Mouse (Mus musculus): ENCODE data around the gene Wdr81.

The Wdr81 gene

GRCm38 (mm10) chr11:75438194-75438593, 16.3 kb downstream of the Wdr81 start:
- no peak for DNase-seq (ENCODE audit: low spot score)

GRCm38 (mm10) chr11:75434138-75434537, 20.4 kb downstream of the Wdr81 start:
- DNase-seq (ENCODE audit: low spot score) = no peak

- DNase-seq (ENCODE audit: low spot score) = no peak
Observed at GRCm38 (mm10) chr11:75431307-75431706, 23.2 kb downstream of the Wdr81 start.

DNA sequence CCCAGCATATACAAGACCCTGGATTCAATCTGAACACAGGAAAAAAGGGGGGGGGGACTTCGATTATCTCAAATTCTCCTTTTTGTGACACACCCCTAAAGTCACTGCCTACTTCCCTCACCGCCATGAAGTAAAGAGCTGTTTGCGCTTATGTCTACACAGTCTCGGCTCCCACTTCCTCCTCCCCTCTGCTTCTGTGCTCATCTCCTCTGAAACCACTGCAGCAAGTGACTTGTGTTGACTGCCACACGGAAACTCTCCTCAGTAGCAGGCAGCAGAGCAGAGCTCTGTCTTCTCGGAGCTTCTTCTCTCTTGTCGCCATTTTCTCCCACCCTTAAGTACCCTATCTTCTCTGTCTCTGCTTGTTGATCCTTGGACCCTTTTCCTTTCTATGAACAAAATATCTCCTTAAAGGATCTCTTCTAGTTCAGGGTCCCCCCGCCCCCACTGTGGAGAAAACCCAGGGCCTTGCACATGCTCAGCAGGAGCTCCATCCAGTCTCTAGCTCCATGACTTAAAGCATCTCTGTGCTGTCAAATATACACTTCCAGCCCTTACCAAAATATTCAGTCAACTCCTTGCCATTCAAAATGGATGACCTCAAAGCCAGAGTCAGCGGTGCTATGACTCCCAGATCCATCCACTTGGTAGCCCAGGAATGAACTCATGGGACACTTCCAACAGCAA, 25.4 kb downstream of the Wdr81 start:
- no peak for DNase-seq (ENCODE audit: low spot score)

GRCm38 (mm10) chr11:75424459-75424858, 30.1 kb downstream of the Wdr81 start:
- no peak for DNase-seq (ENCODE audit: low spot score)

DNA sequence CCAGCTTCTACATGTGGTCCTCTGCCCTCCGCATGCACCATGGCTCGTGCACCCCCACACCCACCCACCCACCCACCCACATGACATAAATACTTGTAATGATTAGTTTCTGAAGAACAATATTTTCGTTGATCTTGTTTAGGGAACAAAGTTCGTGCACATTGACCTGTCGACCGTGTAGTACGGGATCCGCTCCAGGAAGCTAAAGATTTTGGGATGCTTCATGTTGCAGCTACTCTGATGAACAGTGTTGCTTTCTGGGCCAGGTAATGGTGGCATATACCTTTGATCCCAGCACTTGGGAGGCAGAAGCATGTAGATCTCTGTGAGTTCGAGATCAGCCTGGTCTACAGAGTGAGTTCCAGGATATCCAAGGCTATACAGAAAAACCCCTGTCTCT, 30.5 kb downstream of the Wdr81 start:
- DNase-seq (ENCODE audit: low spot score) = no peak

DNA sequence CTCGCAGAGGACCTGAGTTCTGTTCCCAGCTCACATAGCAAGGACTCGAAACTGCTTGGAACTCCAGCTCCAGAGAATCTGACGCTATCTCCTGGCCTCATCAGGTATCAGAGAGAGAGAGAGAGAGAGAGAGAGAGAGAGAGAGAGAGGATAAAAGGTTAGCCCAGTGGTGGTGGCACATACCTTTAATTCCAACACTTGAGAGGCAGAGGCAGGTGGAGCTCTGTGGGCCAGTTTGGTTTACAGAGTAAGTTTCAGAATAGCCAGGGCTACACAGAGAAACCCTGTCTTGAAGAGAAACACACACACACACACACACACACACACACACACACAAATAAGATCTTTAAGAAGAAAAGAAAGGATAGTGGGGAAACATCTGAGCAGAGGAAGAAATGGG, 31.4 kb downstream of the Wdr81 start:
- DNase-seq (ENCODE audit: low spot score) = no peak

DNA sequence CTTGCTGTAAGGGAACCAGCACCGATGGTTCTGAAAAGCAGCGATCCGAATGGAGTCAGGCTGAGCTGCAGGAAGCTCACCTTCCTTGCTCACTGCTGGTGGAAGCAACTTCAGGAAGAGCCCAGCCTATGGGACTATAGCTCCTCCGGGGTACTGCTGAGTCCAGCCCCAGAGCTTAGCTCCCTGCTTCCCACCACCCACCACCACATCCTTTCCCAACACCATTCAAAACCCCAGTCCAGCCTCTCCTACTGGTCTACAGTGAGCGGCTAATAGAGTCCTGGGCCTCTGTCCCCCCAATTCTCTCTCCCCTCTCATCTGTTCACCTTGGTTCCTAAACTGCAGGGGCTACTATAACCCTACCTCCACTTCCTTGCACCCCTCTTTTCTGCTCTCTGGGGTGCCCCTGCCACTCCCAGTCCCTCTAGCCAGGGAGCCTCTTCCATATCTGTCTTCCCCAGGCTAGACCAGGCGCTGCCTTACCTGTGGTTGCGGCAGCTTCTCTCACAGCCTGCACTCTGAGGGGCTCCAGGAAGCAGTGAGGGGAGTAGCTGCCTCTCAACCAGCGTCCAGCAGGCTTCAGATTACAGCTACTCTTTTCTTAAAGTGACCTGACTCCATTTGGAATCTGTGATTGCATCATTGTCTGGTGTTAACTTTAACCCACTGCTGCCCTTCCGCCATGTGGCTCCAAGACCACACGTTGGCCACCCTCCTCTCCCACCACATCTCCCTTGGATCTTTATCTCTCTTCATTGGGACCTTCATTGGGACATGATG, 32.3 kb downstream of the Wdr81 start, which contains the start of gene Serpinf1:
Gene Serpinf1, minus strand, starts transcription at position 689 of the 780 bp plus-strand sequence.
- DNase-seq (ENCODE audit: low spot score) = no peak

GRCm38 (mm10) chr11:75421375-75422012, 33.0 kb downstream of the Wdr81 start:
- DNase-seq (ENCODE audit: low spot score) = no peak

DNA sequence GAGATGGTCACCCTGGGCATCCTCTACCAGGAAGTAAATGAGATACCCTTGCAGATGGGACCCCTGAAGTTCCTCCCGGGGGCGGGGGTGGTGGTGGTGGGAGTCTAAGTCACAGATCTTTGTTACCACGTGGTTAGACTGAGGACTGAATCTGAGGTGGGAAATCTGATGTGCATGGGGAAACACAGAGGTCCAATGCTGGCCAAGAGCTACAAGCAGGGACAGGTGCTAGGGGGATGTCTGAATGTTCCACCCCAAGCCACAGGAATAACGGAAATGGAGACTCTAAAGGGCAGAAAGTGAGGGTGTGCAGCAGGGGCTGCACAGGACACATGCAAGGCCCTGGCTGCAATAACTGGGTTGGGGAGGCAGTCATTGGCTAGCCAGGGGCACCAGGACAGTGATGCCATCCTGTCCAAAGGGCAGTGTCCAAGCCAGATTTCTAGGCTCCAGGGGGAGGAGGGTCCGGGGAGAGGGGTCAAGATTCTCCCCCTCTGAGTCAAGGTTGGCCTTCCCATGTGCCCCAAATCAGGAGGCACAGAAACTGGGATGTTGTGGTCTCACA, 33.6 kb downstream of the Wdr81 start:
- DNase-seq (ENCODE audit: low spot score) = no peak

DNA sequence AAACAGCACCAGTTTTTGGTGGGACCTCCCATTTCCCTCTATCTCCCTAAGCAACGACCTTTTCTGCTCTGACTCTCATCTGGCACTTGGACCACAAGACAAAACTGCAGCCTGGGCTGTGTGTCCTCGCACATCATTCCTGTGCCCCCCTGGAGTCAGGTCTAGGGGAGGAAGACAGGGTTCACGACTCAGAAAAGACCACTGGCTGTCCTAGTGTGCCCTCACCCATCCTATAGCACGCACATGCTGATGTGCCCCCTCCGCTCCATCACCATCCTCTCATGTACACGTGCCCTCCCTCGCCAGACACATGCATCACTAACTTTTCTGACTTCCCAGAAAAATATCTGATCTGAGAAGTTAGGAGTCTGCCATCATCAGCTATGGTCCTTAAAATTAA, 34.5 kb downstream of the Wdr81 start:
- DNase-seq (ENCODE audit: low spot score) = no peak

DNA sequence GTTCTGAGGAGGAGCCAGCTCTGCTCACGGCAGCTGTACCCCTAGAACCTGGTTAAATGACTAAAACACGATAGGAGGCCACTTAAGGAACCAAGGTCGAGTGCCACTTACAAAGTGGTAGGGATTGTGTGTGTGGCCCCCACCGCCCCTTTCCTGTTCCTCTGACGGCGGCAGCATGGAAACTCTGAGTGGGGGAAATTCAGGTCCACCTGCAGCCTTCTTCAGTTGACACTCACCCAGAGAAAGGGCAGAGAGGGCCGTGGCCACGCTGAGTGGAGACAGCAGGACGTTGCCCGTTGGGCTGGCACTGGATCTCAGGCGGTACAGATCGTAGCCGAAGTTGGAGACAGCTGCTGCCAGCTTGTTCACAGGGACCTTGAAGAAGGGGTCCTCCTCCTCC, 38.5 kb downstream of the Wdr81 start:
- DNase-seq (ENCODE audit: low spot score) = no peak

GRCm38 (mm10) chr11:75415096-75415495, 39.4 kb downstream of the Wdr81 start:
- no peak for DNase-seq (ENCODE audit: low spot score)

DNA sequence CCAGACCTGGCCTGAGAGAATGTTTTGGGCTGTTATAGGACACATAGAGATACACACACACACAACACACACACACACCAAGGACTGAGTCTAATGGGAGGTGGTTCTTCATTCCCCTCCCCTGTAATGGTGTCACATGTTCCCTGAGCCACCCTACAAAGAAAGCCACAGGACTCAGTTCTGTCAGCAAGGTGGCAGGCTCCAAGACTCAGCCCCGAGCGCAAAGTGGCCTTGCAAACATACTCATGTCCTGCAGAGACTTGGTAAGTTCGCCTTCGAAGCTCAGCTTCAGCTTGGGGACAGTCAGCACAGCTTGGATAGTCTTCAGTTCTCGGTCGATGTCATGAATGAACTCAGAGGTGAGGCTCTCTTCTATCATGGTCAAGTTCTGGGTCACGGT, 43.9 kb downstream of the Wdr81 start:
- no peak for DNase-seq (ENCODE audit: low spot score)

DNA sequence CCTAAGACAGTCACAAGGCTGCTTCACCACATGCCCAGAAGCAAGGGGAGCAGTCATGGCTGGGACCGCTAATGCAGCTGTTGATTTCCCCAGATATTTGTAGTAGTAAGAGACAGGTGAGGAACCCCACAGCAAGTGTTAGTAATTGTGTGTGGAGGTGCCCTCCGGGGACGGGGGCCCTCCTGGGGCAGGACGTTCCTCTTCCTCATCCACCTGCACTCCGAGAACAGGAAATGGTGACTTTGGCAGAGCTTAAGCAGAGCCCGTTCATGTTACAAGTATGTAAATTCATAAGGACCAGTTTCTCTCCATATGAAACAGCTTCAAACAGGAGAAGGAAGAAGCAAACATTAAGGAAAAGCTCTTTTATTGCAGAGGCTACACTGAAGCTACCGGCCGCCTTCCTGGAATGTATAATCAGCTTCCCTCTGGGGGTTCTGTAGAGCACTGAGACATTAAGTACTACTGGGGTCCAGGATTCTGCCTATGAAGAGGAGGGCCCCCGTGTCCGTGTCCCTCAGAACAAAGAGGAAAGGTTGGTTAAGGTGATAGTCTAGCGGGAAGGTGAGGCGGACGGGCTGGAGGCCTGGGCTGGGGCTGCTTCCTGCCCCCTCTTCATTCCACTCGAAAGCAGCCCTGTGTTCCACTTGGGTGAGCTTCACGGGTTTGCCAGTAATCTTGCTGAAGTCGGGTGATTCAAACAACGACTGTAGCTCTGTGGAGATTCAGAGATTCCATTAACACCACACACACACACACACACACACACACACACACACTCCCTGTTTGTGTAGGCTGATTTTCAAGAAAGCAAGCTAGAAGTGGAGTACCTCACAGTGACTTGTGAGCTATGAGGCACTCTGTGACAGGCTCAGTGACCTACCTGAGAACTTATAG, 44.6 kb downstream of the Wdr81 start:
- no peak for DNase-seq (ENCODE audit: low spot score)

DNA sequence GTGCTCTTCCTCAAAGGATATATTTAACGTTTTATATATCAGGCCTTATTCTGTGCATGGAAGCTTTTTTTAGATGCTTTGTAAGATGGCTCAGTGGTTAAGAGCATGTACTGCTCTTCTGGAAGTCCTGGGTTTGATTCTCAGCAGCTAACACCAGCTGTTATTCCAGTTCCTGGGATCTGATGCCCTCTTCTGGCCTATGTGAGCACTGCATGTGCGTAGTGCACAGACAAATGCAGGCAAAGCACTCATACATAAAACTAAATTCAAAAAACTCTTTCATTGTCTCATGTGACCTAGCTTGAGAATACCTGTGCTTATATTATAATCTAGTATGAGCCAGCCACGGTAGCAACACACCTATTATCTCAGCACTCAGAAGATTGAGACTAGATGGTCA, 47.7 kb downstream of the Wdr81 start:
- peak; percentile 54 for DNase-seq (ENCODE audit: low spot score)

GRCm38 (mm10) chr11:75406104-75406503, 48.4 kb downstream of the Wdr81 start:
- DNase-seq (ENCODE audit: low spot score) = no peak

GRCm38 (mm10) chr11:75404801-75405200, 49.7 kb downstream of the Wdr81 start:
- DNase-seq (ENCODE audit: low spot score) = no peak

DNA sequence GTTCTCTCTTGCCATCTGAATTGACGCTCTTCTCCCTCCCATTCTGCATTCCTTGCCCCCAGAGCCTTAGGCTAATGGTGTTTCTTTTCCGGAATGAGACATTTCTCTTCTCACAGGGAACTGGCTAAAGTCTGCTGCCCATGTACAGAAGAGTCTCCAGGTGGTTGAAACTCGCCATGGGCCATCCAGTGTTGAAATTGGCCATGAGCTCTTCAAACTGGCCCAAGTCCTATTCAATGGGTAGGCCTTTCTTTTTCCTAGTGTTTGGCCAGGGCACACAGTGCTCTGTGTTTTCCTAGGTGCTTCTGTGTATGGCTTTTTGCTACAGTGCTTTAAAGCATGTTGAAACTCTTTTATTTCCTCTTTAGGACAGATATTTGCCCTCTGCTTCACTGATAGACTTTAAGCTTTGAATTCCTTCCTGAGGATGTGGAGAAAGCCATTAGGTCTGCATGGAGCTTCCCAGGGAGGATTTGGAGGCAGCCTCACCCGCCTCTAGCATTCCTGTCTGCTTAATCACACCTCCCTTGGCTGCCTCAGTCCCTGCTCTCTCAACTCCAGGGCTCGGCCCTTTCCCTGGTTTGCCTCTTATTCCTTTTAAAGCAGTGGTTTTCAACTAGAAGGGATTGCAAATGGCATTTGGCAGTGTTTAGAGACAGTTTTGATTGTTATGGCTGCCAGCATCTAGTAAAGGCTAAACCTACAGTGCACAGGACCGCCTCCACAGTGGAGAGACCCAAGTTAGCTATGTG, 51.0 kb downstream of the Wdr81 start:
- DNase-seq (ENCODE audit: low spot score) = peak; percentile 64

- peak; percentile 54 for DNase-seq (ENCODE audit: low spot score)
Observed at GRCm38 (mm10) chr11:75402271-75402690, 52.2 kb downstream of the Wdr81 start.

- no peak for DNase-seq (ENCODE audit: low spot score)
Observed at GRCm38 (mm10) chr11:75400099-75400498, 54.4 kb downstream of the Wdr81 start.

Data from urinary bladder, postnatal 14 days (tissue).